Mouse (Mus musculus) hindbrain, embryonic 13.5 days (tissue): ENCODE data around the gene Ang2. TPM values are rescaled to one million over a fixed set of nuclear protein-coding genes. Genes with fewer than 3 reads are reported as not detected.
"Not testable (repeated sequence)": the region's sequence is repeated elsewhere in the genome, so short reads cannot be mapped to it uniquely, and the experiment has no call there.

Experiments
- ATAC-seq: fragments of 200-750 bp; cut with Nextera tagmentation; 2 replicates; pipeline ENCODE4 v1.8.0; 2017; ENCODE audit warnings: moderate TSS enrichment; ENCODE audit not compliant: low FRiP score
- H3K27ac ChIP-seq: fragments of 300-500 bp; sonication (generic); 2 replicates; pipeline ENCODE4 v1.5.1; 2015; ENCODE audit warnings: inconsistent platforms, mild to moderate bottlenecking, moderate library complexity
- H3K27me3 ChIP-seq: fragments of 300-500 bp; sonication (generic); 2 replicates; pipeline ENCODE4 v1.6.1; 2015; ENCODE audit warnings: mild to moderate bottlenecking, inconsistent platforms
- H3K36me3 ChIP-seq: fragments of 300-500 bp; sonication (generic); 2 replicates; pipeline ENCODE4 v1.6.1; 2015; ENCODE audit warnings: mild to moderate bottlenecking, inconsistent platforms
- H3K4me1 ChIP-seq: fragments of 300-500 bp; sonication (generic); replicated peaks from 2 replicates; pipeline ENCODE4 v1.6.1; 2015; ENCODE audit warnings: inconsistent platforms
- H3K4me2 ChIP-seq: fragments of 300-500 bp; sonication (generic); 2 replicates; pipeline ENCODE4 v1.6.1; 2015; ENCODE audit warnings: inconsistent platforms, mild to moderate bottlenecking, moderate library complexity
- H3K4me3 ChIP-seq: fragments of 300-500 bp; sonication (generic); 2 replicates; pipeline ENCODE4 v1.5.1; 2015; ENCODE audit warnings: mild to moderate bottlenecking, inconsistent platforms
- H3K9ac ChIP-seq: fragments of 300-500 bp; sonication (generic); 2 replicates; pipeline ENCODE4 v1.6.1; 2015; ENCODE audit warnings: mild to moderate bottlenecking, inconsistent platforms
- H3K9me3 ChIP-seq: fragments of 300-500 bp; sonication (generic); 2 replicates; pipeline ENCODE4 v1.6.1; 2016; ENCODE audit warnings: inconsistent platforms
- WGBS: fragments of 180-500 bp; shearing (Covaris S2); methylation state at CpG from one replicate; pipeline ENCODE4 v1.1.7; 2015; 5-methylcytosine and 5-hydroxymethylcytosine counted together
- polyA plus RNA-seq: library from polyadenylated mRNA; unstranded; fragments of >200 nt; fragmentation: Nextera tagmentation; extraction: Ambion mirVana; gene quantifications from 2 replicates; pipeline ENCODE4 v1.2.1, GENCODE M21; 2015

Gene Ang2
- not detected in 2 replicates for polyA plus RNA-seq

- 85% methylated on average over 5 of the region's 5 CpGs for WGBS
- no peak within 1 kb of the TSS for H3K27ac ChIP-seq
- H3K4me2 ChIP-seq = no peak within 1 kb of the TSS
- H3K27me3 ChIP-seq = no peaks in the 10 kb centered on the region
- no peak within 1 kb of the TSS for H3K9ac ChIP-seq
- no peaks in the 10 kb centered on the region for H3K36me3 ChIP-seq
- H3K9me3 ChIP-seq = no peaks in the 10 kb centered on the region
- no peak for ATAC-seq
- H3K4me3 ChIP-seq = no peak within 1 kb of the TSS
- H3K4me1 ChIP-seq = no peaks in the 10 kb centered on the region
These were observed at the start of gene Ang2 for GRCm38 (mm10) chr14:51199098-51200023. Ang2 (minus strand) TSS chr14:51199148.

GRCm38 (mm10) chr14:51247736-51248135, 48.8 kb upstream of the Ang2 start:
- no peaks in the 10 kb centered on the region for H3K27me3 ChIP-seq
- H3K4me3 ChIP-seq = no peak overlapping the region
- H3K36me3 ChIP-seq = no peaks in the 10 kb centered on the region
- no peak overlapping the region for H3K27ac ChIP-seq
- no peaks in the 10 kb centered on the region for H3K9me3 ChIP-seq
- no peak overlapping the region for H3K9ac ChIP-seq
- H3K4me1 ChIP-seq = no peaks in the 10 kb centered on the region
- H3K4me2 ChIP-seq = no peak overlapping the region
- ATAC-seq = no peak
- 78% methylated on average over 1 of the region's 1 CpGs for WGBS

- Histone ChIP-seq H3K4me1 (no peaks in the 10 kb centered on the region), H3K36me3 (no peaks in the 10 kb centered on the region)
- no peak for ATAC-seq
These were observed 42.0 kb upstream of the Ang2 start for GRCm38 (mm10) chr14:51240899-51241298.

GRCm38 (mm10) chr14:51237488-51237887, 38.5 kb upstream of the Ang2 start:
- H3K4me1 ChIP-seq, H3K9me3 ChIP-seq, H3K27me3 ChIP-seq, H3K9ac ChIP-seq, H3K36me3 ChIP-seq, H3K4me2 ChIP-seq, H3K27ac ChIP-seq, H3K4me3 ChIP-seq, ATAC-seq: not testable (repeated sequence)
- 91% methylated on average over 1 of the region's 1 CpGs for WGBS

More at GRCm38 (mm10) chr14:51240899-51241298, 42.0 kb upstream of the Ang2 start:
- H3K9ac ChIP-seq = no peak overlapping the region
- H3K9me3 ChIP-seq = no peaks in the 10 kb centered on the region
- no peak overlapping the region for H3K4me3 ChIP-seq
- H3K27ac ChIP-seq = no peak overlapping the region
- H3K4me2 ChIP-seq = no peak overlapping the region
- no peaks in the 10 kb centered on the region for H3K27me3 ChIP-seq

GRCm38 (mm10) chr14:51229657-51230056, 30.7 kb upstream of the Ang2 start:
- H3K36me3 ChIP-seq, ATAC-seq, H3K9ac ChIP-seq, H3K9me3 ChIP-seq, H3K4me1 ChIP-seq, H3K27me3 ChIP-seq, H3K27ac ChIP-seq, H3K4me2 ChIP-seq, H3K4me3 ChIP-seq: not testable (repeated sequence)
- WGBS = 65% methylated on average over 4 of the region's 4 CpGs

- WGBS = 91% methylated on average over 3 of the region's 3 CpGs
- H3K36me3 ChIP-seq, H3K27ac ChIP-seq, H3K4me2 ChIP-seq, H3K4me1 ChIP-seq, H3K27me3 ChIP-seq, ATAC-seq, H3K4me3 ChIP-seq, H3K9ac ChIP-seq, H3K9me3 ChIP-seq: not testable (repeated sequence)
These were observed 21.1 kb upstream of the Ang2 start for GRCm38 (mm10) chr14:51220075-51220474.

GRCm38 (mm10) chr14:51203115-51203514, 4.2 kb upstream of the Ang2 start, which contains the start of gene Ear14:
Ear14 (plus strand) TSS chr14:51203391.
- Histone ChIP-seq H3K9me3 (no peaks in the 10 kb centered on the region), H3K4me1 (no peaks in the 10 kb centered on the region), H3K9ac (no peak within 1 kb of the TSS), H3K27ac (no peak within 1 kb of the TSS), H3K4me2 (no peak within 1 kb of the TSS), H3K36me3 (no peaks in the 10 kb centered on the region), H3K27me3 (no peaks in the 10 kb centered on the region), H3K4me3 (no peak within 1 kb of the TSS)
- no peak for ATAC-seq
- WGBS = 90% methylated on average over 2 of the region's 2 CpGs

- no peak overlapping the region for H3K4me3 ChIP-seq
- no peaks in the 10 kb centered on the region for H3K4me1 ChIP-seq
- no peak for ATAC-seq
- H3K9ac ChIP-seq = no peak overlapping the region
- H3K27me3 ChIP-seq = no peaks in the 10 kb centered on the region
- H3K36me3 ChIP-seq = no peaks in the 10 kb centered on the region
- H3K27ac ChIP-seq = no peak overlapping the region
- H3K9me3 ChIP-seq = no peaks in the 10 kb centered on the region
- no peak overlapping the region for H3K4me2 ChIP-seq
- WGBS = 96% methylated on average over 2 of the region's 2 CpGs
These were observed 1.5 kb upstream of the Ang2 start for GRCm38 (mm10) chr14:51200466-51200865.

- WGBS = 100% methylated on average over 2 of the region's 2 CpGs
- H3K4me2 ChIP-seq = no peak overlapping the region
- H3K36me3 ChIP-seq = no peaks in the 10 kb centered on the region
- H3K4me1 ChIP-seq = no peaks in the 10 kb centered on the region
- no peaks in the 10 kb centered on the region for H3K9me3 ChIP-seq
- no peaks in the 10 kb centered on the region for H3K27me3 ChIP-seq
- H3K27ac ChIP-seq = no peak overlapping the region
- H3K4me3 ChIP-seq = no peak overlapping the region
- ATAC-seq = no peak
- H3K9ac ChIP-seq = no peak overlapping the region
These were observed 1.1 kb upstream of the Ang2 start for GRCm38 (mm10) chr14:51200054-51200453.

GRCm38 (mm10) chr14:51195681-51196080, 3.3 kb downstream of the Ang2 start:
- Histone ChIP-seq H3K9ac (no peak overlapping the region), H3K36me3 (no peaks in the 10 kb centered on the region), H3K4me3 (no peak overlapping the region), H3K27me3 (no peaks in the 10 kb centered on the region), H3K4me2 (no peak overlapping the region), H3K9me3 (no peaks in the 10 kb centered on the region), H3K27ac (no peak overlapping the region), H3K4me1 (no peaks in the 10 kb centered on the region)
- WGBS = 92% methylated on average over 4 of the region's 4 CpGs
- ATAC-seq = no peak

GRCm38 (mm10) chr14:51181051-51181450, 17.9 kb downstream of the Ang2 start:
- not testable (repeated sequence) for H3K4me2 ChIP-seq, H3K4me1 ChIP-seq, H3K27me3 ChIP-seq, ATAC-seq, H3K9me3 ChIP-seq, H3K27ac ChIP-seq, H3K4me3 ChIP-seq, H3K36me3 ChIP-seq, H3K9ac ChIP-seq
- 80% methylated on average over 2 of the region's 2 CpGs for WGBS

- Histone ChIP-seq H3K36me3 (no peaks in the 10 kb centered on the region), H3K9me3 (no peaks in the 10 kb centered on the region), H3K27me3 (no peaks in the 10 kb centered on the region), H3K4me3 (no peak overlapping the region), H3K9ac (no peak overlapping the region), H3K4me1 (no peaks in the 10 kb centered on the region), H3K4me2 (no peak overlapping the region), H3K27ac (no peak overlapping the region)
- WGBS = 83% methylated on average over 4 of the region's 4 CpGs
- ATAC-seq = no peak
These were observed 25.1 kb downstream of the Ang2 start for GRCm38 (mm10) chr14:51173843-51174242.

GRCm38 (mm10) chr14:51172947-51173346, 26.0 kb downstream of the Ang2 start:
- H3K4me1 ChIP-seq, ATAC-seq, H3K9ac ChIP-seq, H3K36me3 ChIP-seq, H3K27me3 ChIP-seq, H3K4me2 ChIP-seq, H3K27ac ChIP-seq, H3K4me3 ChIP-seq, H3K9me3 ChIP-seq: not testable (repeated sequence)
- 47% methylated on average over 4 of the region's 4 CpGs for WGBS
